Mouse (Mus musculus): ENCODE measurements at regions not wholly inside any gene's neighbourhood (a gene's known extent, or its start where the extent isn't known, plus 50 kb on each side); places are given as distances from the start of the nearest gene placed in this dataset.

GRCm38 (mm10) chr1:78050231-78050630 lies 146.7 kb downstream of the Pax3 start:
- Histone ChIP-seq H3K4me2 (ENCODE audit: low read depth) (no peak overlapping the region), H3K9me3 (ENCODE audit: control insufficient read depth, low read length) (no peaks in the 10 kb centered on the region), H3K4me1 (replicated peaks; ENCODE audit: control insufficient read depth in 2 of 2, insufficient read depth in 2 of 2, low read length in 1 of 2) (no peaks in the 10 kb centered on the region), H3K36me3 (replicated peaks; ENCODE audit: control insufficient read depth, insufficient read depth, low read depth) (no peaks in the 10 kb centered on the region), H3K4me3 (ENCODE audit: insufficient read depth in 1 of 2, low read depth in 2 of 2, low read length in 2 of 2) (no peak overlapping the region), H3K9ac (replicated peaks) (no peak overlapping the region), H3K27ac (no peak overlapping the region), H3K27me3 (ENCODE audit: control insufficient read depth, insufficient read depth, low read length) (no peaks in the 10 kb centered on the region)
- WGBS (ENCODE audit: insufficient replicate concordance), result 72% methylated on average over 3 of the region's 3 CpGs
- TF ChIP-seq EP300 (IDR thresholded peaks at IDR 0.05; ENCODE audit: low read depth), result no peak
- no peak for TF ChIP-seq CTCF (IDR thresholded peaks at IDR 0.05; ENCODE audit: low read depth)
- DNase-seq (ENCODE audit: low read depth in 3 of 3, low spot score in 3 of 3) (no peak), ATAC-seq (ENCODE audit: insufficient read depth) (no peak)

GRCm38 (mm10) chr1:78032336-78032735 lies 164.6 kb downstream of the Pax3 start:
- no peak overlapping the region for H3K4me2 ChIP-seq (ENCODE audit: low read depth)
- no peak overlapping the region for H3K9ac ChIP-seq (replicated peaks)
- DNase-seq (ENCODE audit: low read depth in 3 of 3, low spot score in 3 of 3) (no peak), ATAC-seq (ENCODE audit: insufficient read depth) (no peak)
- TF ChIP-seq EP300 (IDR thresholded peaks at IDR 0.05; ENCODE audit: low read depth), result no peak
- TF ChIP-seq CTCF (IDR thresholded peaks at IDR 0.05; ENCODE audit: low read depth), result no peak
- H3K9me3 ChIP-seq (ENCODE audit: control insufficient read depth, low read length), result no peaks in the 10 kb centered on the region
- H3K4me3 ChIP-seq (ENCODE audit: insufficient read depth in 1 of 2, low read depth in 2 of 2, low read length in 2 of 2), result no peak overlapping the region
- no peaks in the 10 kb centered on the region for H3K27me3 ChIP-seq (ENCODE audit: control insufficient read depth, insufficient read depth, low read length)
- H3K36me3 ChIP-seq (replicated peaks; ENCODE audit: control insufficient read depth, insufficient read depth, low read depth), result no peaks in the 10 kb centered on the region
- no peaks in the 10 kb centered on the region for H3K4me1 ChIP-seq (replicated peaks; ENCODE audit: control insufficient read depth in 2 of 2, insufficient read depth in 2 of 2, low read length in 1 of 2)
- no peak overlapping the region for H3K27ac ChIP-seq
- WGBS (ENCODE audit: insufficient replicate concordance), result 57% methylated on average over 2 of the region's 2 CpGs

GRCm38 (mm10) chr1:78021766-78022165 lies 175.2 kb downstream of the Pax3 start:
- H3K36me3 ChIP-seq (replicated peaks; ENCODE audit: control insufficient read depth, insufficient read depth, low read depth), result no peaks in the 10 kb centered on the region
- no peaks in the 10 kb centered on the region for H3K9me3 ChIP-seq (ENCODE audit: control insufficient read depth, low read length)
- WGBS (ENCODE audit: insufficient replicate concordance), result 54% methylated on average over 6 of the region's 6 CpGs
- ATAC-seq (ENCODE audit: insufficient read depth), result no peak
- H3K4me1 ChIP-seq (replicated peaks; ENCODE audit: control insufficient read depth in 2 of 2, insufficient read depth in 2 of 2, low read length in 1 of 2), result no peaks in the 10 kb centered on the region
- H3K4me3 ChIP-seq (ENCODE audit: insufficient read depth in 1 of 2, low read depth in 2 of 2, low read length in 2 of 2), result no peak overlapping the region
- DNase-seq (ENCODE audit: low read depth in 3 of 3, low spot score in 3 of 3), result no peak
- H3K4me2 ChIP-seq (ENCODE audit: low read depth), result no peak overlapping the region
- no peak for TF ChIP-seq EP300 (IDR thresholded peaks at IDR 0.05; ENCODE audit: low read depth)
- TF ChIP-seq CTCF (IDR thresholded peaks at IDR 0.05; ENCODE audit: low read depth), result no peak
- no peaks in the 10 kb centered on the region for H3K27me3 ChIP-seq (ENCODE audit: control insufficient read depth, insufficient read depth, low read length)
- no peak overlapping the region for H3K9ac ChIP-seq (replicated peaks)
- H3K27ac ChIP-seq, result no peak overlapping the region

- no peak for DNase-seq (ENCODE audit: low read depth in 3 of 3, low spot score in 3 of 3)
- ATAC-seq (ENCODE audit: insufficient read depth), result no peak
- 56% methylated on average over 6 of the region's 6 CpGs for WGBS (ENCODE audit: insufficient replicate concordance)
- Histone ChIP-seq H3K9me3 (ENCODE audit: control insufficient read depth, low read length) (no peaks in the 10 kb centered on the region), H3K27me3 (ENCODE audit: control insufficient read depth, insufficient read depth, low read length) (no peaks in the 10 kb centered on the region), H3K36me3 (replicated peaks; ENCODE audit: control insufficient read depth, insufficient read depth, low read depth) (no peaks in the 10 kb centered on the region), H3K4me1 (replicated peaks; ENCODE audit: control insufficient read depth in 2 of 2, insufficient read depth in 2 of 2, low read length in 1 of 2) (no peaks in the 10 kb centered on the region), H3K4me3 (ENCODE audit: insufficient read depth in 1 of 2, low read depth in 2 of 2, low read length in 2 of 2) (no peak overlapping the region), H3K4me2 (ENCODE audit: low read depth) (no peak overlapping the region), H3K9ac (replicated peaks) (no peak overlapping the region), H3K27ac (no peak overlapping the region)
- TF ChIP-seq EP300 (IDR thresholded peaks at IDR 0.05; ENCODE audit: low read depth) (no peak), CTCF (IDR thresholded peaks at IDR 0.05; ENCODE audit: low read depth) (no peak)
These were observed 175.9 kb downstream of the Pax3 start for GRCm38 (mm10) chr1:78021014-78021413.

- Histone ChIP-seq H3K4me1 (replicated peaks; ENCODE audit: control insufficient read depth in 2 of 2, insufficient read depth in 2 of 2, low read length in 1 of 2) (no peaks in the 10 kb centered on the region), H3K27me3 (ENCODE audit: control insufficient read depth, insufficient read depth, low read length) (no peaks in the 10 kb centered on the region), H3K9me3 (ENCODE audit: control insufficient read depth, low read length) (no peaks in the 10 kb centered on the region), H3K36me3 (replicated peaks; ENCODE audit: control insufficient read depth, insufficient read depth, low read depth) (no peaks in the 10 kb centered on the region), H3K9ac (replicated peaks) (no peak overlapping the region), H3K27ac (no peak overlapping the region), H3K4me3 (ENCODE audit: insufficient read depth in 1 of 2, low read depth in 2 of 2, low read length in 2 of 2) (no peak overlapping the region), H3K4me2 (ENCODE audit: low read depth) (no peak overlapping the region)
- DNase-seq (ENCODE audit: low read depth in 3 of 3, low spot score in 3 of 3), result no peak
- no peak for ATAC-seq (ENCODE audit: insufficient read depth)
- 50% methylated on average over 6 of the region's 6 CpGs for WGBS (ENCODE audit: insufficient replicate concordance)
- no peak for TF ChIP-seq EP300 (IDR thresholded peaks at IDR 0.05; ENCODE audit: low read depth)
- no peak for TF ChIP-seq CTCF (IDR thresholded peaks at IDR 0.05; ENCODE audit: low read depth)
These were observed 178.9 kb downstream of the Pax3 start for GRCm38 (mm10) chr1:78017949-78018617.

All from liver, embryonic 14.5 days (tissue).